Mouse (Mus musculus): ENCODE measurements around the gene Nat8f1.
"Not testable (repeated sequence)": the region's sequence is repeated elsewhere in the genome, so short reads cannot be mapped to it uniquely, and the experiment has no call there.

DNA sequence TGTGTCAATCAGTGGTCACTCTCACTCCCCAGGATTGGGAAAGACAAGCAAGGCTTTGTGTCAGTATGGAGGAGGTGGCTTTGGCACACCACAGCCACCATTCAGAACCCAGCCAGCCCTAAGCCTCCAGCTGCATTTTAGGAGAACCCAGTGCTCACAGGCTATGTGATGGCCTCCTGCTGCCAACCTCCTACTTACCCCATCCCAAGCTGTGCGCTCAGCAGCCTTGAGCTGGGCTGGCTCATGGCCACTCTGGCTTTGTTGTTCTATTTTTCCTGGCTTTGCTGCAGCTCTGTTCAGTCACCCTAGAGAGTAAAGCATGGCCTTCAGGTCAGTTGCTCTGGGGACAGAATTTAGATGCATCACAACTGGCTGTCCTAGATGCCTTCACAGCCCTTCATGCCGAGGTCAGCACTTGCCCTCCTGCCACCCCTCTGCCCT lies 8.6 kb downstream of the Nat8f1 start:
- TF ChIP-seq GATA1 (IDR thresholded peaks at IDR 0.05; ENCODE audit: borderline replicate concordance, low read length); FLI1 (IDR thresholded peaks at IDR 0.05; ENCODE audit: low read length): not testable (repeated sequence)

All from megakaryocyte, embryonic 14.5 days (primary cell).